In the genomic region with DNA sequence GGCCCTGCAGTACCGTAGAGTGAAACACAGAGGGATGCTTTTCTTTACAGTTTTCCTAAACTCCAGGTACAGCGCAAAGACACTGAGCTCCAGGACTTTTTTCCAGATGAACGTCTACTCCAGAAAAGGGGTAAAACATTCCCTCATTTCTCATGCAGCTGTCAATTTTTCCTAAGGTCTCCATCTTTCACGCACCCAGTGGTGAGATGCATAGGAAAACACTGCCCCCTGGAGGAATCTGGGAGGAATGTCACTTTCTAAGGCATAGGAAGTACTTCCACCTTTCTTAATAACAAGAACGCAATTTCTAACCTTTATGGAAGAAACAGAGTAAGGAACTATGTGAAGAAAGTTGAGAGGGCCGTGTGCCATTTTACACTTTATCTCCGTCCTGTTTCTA, we compare ENCODE assay signal across 9 mouse cellular contexts.
A peak's percentile ranks its signal among the peaks of the same experiment; 100 is the strongest.
DNase-seq lines count a peak whose midpoint lies in the region; ATAC-seq lines count a peak whose summit lies in the region.
"Had no signal": no experiment of that assay in that cellular context is flagged by ENCODE, and none has a peak within 500 bp of the region (broad histone marks: within the 10 kb centered on the region; RNA-seq: fewer than 3 reads in every experiment).

No protein-coding gene starts in this region.

- 46% methylated on average over 7 of the region's 7 CpGs for WGBS in hindbrain, embryonic 16.5 days
- 45% methylated on average over 7 of the region's 7 CpGs for WGBS in neural tube, embryonic 11.5 days

- peak; percentile 31 to 43 for DNase-seq in left cerebral cortex, postnatal 14 days (ENCODE audit: low spot score in 2 of 2)
- DNase-seq in left cerebral cortex, adult 8-10 months (ENCODE audit: low spot score in 2 of 2), result no peak
- DNase-seq in Muller cell, postnatal 12 days (ENCODE audit: inconsistent ontology term), result peak; percentile 47
- DNase-seq in cerebellum, adult 9-11 months, result peak; percentile 44
- peak; percentile 60 for DNase-seq in neural tube, embryonic 11.5 days (ENCODE audit: low spot score)

- H3K27me3 ChIP-seq in hindbrain, embryonic 16.5 days (replicated peaks; ENCODE audit: control insufficient read depth, insufficient read depth, low read length), result no peaks in the 10 kb centered on the region
- no peaks in the 10 kb centered on the region for H3K27me3 ChIP-seq in neural tube, embryonic 11.5 days (ENCODE audit: control insufficient read depth, insufficient read depth, low read length)
- H3K27me3 ChIP-seq: embryonic facial prominence, embryonic 15.5 days; limb, embryonic 15.5 days had no signal

- no peaks in the 10 kb centered on the region for H3K36me3 ChIP-seq in hindbrain, embryonic 16.5 days (ENCODE audit: control insufficient read depth, insufficient read depth, low read length)
- H3K36me3 ChIP-seq in neural tube, embryonic 11.5 days (ENCODE audit: control insufficient read depth, insufficient read depth, low read length), result no peaks in the 10 kb centered on the region
- H3K36me3 ChIP-seq: embryonic facial prominence, embryonic 15.5 days had no signal

- no peak overlapping the region for H3K27ac ChIP-seq in hindbrain, embryonic 16.5 days (ENCODE audit: low read depth, low read length)
- no peak overlapping the region for H3K27ac ChIP-seq in neural tube, embryonic 11.5 days (ENCODE audit: low read depth, low read length)
- H3K27ac ChIP-seq: embryonic facial prominence, embryonic 15.5 days; limb, embryonic 15.5 days had no signal

- intact Hi-C loops in left cerebral cortex, postnatal 14 days (cut with DNase I), result no loop called here

- H3K4me3 ChIP-seq in hindbrain, embryonic 16.5 days (ENCODE audit: low read length), result no peak overlapping the region
- H3K4me3 ChIP-seq in neural tube, embryonic 11.5 days (ENCODE audit: low read depth, low read length), result no peak overlapping the region
- H3K4me3 ChIP-seq: embryonic facial prominence, embryonic 15.5 days; limb, embryonic 15.5 days had no signal

- H3K4me1 ChIP-seq in hindbrain, embryonic 16.5 days (ENCODE audit: control insufficient read depth, insufficient read depth, low read depth, low read length), result no peaks in the 10 kb centered on the region
- H3K4me1 ChIP-seq in neural tube, embryonic 11.5 days (ENCODE audit: control insufficient read depth, insufficient read depth, low read length), result no peaks in the 10 kb centered on the region
- H3K4me1 ChIP-seq: embryonic facial prominence, embryonic 15.5 days; limb, embryonic 15.5 days had no signal

- peak; percentile 24; the same call in 1 of the 2 replicates for ATAC-seq in hindbrain, embryonic 16.5 days
- no peak for ATAC-seq in neural tube, embryonic 11.5 days (ENCODE audit: insufficient read depth, low FRiP score, low TSS enrichment)
- ATAC-seq in inflammation-experienced regulatory T-cells, adult 6 months, result no peak

- no peak overlapping the region for H3K9ac ChIP-seq in hindbrain, embryonic 16.5 days (ENCODE audit: low read depth, low read length)
- H3K9ac ChIP-seq in neural tube, embryonic 11.5 days (ENCODE audit: low read length), result no peak overlapping the region
- H3K9ac ChIP-seq: embryonic facial prominence, embryonic 15.5 days; limb, embryonic 15.5 days had no signal

- H3K9me3 ChIP-seq in hindbrain, embryonic 16.5 days (ENCODE audit: control insufficient read depth, low read length), result no peaks in the 10 kb centered on the region
- no peaks in the 10 kb centered on the region for H3K9me3 ChIP-seq in neural tube, embryonic 11.5 days (ENCODE audit: control insufficient read depth, low read length)
- H3K9me3 ChIP-seq: embryonic facial prominence, embryonic 15.5 days; limb, embryonic 15.5 days had no signal

- no peak overlapping the region for H3K4me2 ChIP-seq in hindbrain, embryonic 16.5 days (ENCODE audit: low read length)
- no peak overlapping the region for H3K4me2 ChIP-seq in neural tube, embryonic 11.5 days (ENCODE audit: low read depth)
- H3K4me2 ChIP-seq: embryonic facial prominence, embryonic 15.5 days; limb, embryonic 15.5 days had no signal

Comparison
In these comparisons a context has a peak if more than half of its experiments do, and no peak if none do; other contexts are left out.
1. DNase-seq: peak in left cerebral cortex, postnatal 14 days (2 of 2), Muller cell, postnatal 12 days (single experiment), cerebellum, adult 9-11 months (single experiment) and neural tube, embryonic 11.5 days (single experiment); none in left cerebral cortex, adult 8-10 months (0 of 2).